Mouse (Mus musculus) heart, postnatal 14 days (tissue): ENCODE results near the gene Gm9945. TPM values are rescaled to one million over a fixed set of nuclear protein-coding genes. Genes with fewer than 3 reads are reported as not detected.

Source experiments
- DNase-seq, 2 experiments: peaks; one replicate each; pipeline ENCODE4 v3.0.0; 2021 to 2022
- intact Hi-C: fragments of 180-260 bp; cut with DNase I; formaldehyde crosslinking; loops from one replicate; pipeline ENCODE4 v1.15.1; 2025
- total RNA-seq, 2 experiments: library from RNA; stranded (reverse); gene quantifications; 2 replicates each; pipeline ENCODE4 v1.2.3; 2021

The Gm9945 gene
- total RNA-seq, 2 experiments from 2014 or later = not detected

DNA sequence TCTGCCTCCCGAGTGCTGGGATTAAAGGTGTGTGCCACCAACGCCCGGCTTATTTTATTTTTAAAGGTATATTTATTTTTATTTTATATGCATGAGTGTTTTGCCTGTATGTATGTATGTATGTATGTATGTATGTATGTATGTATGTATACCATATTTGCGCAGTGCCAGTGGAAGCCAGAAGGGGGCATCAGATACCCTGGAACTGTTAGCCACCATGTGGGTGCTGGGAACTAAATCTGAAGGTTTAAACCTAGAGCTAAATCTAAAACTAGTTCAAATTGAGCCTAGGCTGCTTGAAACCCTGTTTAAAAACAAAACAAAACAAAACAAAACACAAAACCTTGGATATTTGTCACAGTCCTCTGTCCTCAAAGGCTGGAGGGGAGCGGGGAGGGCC, 9.0 kb downstream of the Gm9945 start:
- intact Hi-C loops = no loop called here
- no peak for DNase-seq

- DNase-seq = no peak
- intact Hi-C loops = no loop called here
Measured at GRCm38 (mm10) chr11:53489421-53489820, 9.5 kb downstream of the Gm9945 start.

DNA sequence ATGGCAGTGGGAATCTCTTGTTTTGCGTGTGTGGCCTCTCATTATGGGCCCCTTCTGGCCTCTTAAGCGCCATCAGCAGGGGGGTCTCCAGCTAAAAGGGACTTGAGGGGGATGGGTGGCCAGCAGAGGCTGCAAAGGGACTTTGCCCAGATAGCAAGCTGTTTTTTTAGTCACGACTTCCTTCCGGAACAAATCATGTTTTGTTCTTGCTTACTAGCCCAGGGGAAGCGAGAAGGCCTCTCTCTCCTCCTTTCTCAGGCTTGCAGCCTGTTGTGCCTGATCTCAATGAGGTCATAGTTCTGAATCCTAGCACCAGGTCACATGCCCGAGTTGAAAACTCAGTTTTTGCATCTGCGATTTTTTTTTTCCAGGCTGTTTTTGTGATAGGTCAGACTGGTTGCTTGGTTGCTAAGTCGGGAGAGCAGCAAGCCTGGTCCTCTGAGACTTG, 12.0 kb downstream of the Gm9945 start:
- intact Hi-C loops = no loop called here
- peak in 1 of 2 experiments; percentile 39 for DNase-seq

GRCm38 (mm10) chr11:53493243-53493955, 13.4 kb downstream of the Gm9945 start:
- DNase-seq = no peak
- intact Hi-C loops = no loop called here

GRCm38 (mm10) chr11:53495417-53495816, 15.5 kb downstream of the Gm9945 start:
- intact Hi-C loops = no loop called here
- no peak for DNase-seq

GRCm38 (mm10) chr11:53496946-53497345, 17.0 kb downstream of the Gm9945 start:
- DNase-seq = no peak
- intact Hi-C loops = no loop called here

DNA sequence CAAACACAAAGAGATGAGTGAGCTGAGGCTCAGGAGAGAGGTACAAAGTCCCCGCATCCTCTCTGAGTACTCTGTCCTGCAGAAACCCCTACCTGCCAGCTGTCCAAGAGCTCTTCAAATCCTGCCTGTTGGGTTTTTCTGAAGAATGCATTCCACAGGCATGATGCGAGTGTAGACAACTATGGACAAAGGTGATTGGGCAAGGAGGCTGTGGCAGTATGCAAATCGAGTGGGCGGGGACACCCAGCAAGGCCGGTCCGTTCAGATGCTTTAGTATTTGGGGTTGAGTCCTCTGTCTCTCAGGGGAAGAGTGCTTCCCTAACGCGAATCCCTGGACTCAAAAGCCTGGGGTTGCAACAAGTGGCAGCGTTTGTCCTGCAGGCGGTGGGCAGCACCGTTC, 20.6 kb downstream of the Gm9945 start:
- no peak for DNase-seq
- intact Hi-C loops = no loop called here

- intact Hi-C loops = no loop called here
- DNase-seq = no peak
Measured at GRCm38 (mm10) chr11:53502039-53502765, 22.2 kb downstream of the Gm9945 start.

GRCm38 (mm10) chr11:53503738-53504137, 23.8 kb downstream of the Gm9945 start:
- intact Hi-C loops = no loop called here
- DNase-seq = no peak

DNA sequence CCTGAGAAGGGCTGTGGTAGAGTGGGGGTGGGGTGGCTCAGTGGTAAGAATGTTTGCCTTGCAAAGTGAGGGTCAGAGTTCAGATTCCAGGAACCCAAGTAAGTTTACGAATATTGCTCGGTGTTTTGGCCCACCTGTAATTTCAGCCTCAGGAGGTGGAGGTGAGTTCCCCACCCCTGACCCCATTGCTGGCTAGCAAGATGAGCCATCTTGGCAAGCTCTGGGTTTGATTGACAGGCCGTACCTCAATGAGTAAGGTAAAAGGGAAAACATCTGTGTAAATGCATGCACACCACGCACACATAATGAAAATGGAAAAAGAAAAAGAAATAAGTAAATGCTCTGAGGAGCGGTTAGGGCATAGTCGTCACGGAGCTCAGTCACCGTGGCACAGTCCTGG, 24.4 kb downstream of the Gm9945 start:
- no peak for DNase-seq
- intact Hi-C loops = no loop called here

GRCm38 (mm10) chr11:53505026-53505663, 25.2 kb downstream of the Gm9945 start:
- intact Hi-C loops = no loop called here
- no peak for DNase-seq

- intact Hi-C loops = no loop called here
- DNase-seq = peak; percentile 51 to 59
Measured at GRCm38 (mm10) chr11:53507098-53507805, 27.3 kb downstream of the Gm9945 start.

GRCm38 (mm10) chr11:53508152-53508551, 28.2 kb downstream of the Gm9945 start:
- peak; percentile 75 to 76 for DNase-seq
- intact Hi-C loops = loop anchor here (2.0 kb wide), 1 partner anchor 37 kb away; the partner anchor contains the start of gene Gm9837

- intact Hi-C loops = loop anchor here (2.0 kb wide), 1 partner anchor 38 kb away; the partner anchor contains the start of gene Gm9837
- peak in 1 of 2 experiments; percentile 30 for DNase-seq
Measured at GRCm38 (mm10) chr11:53508591-53508990, 28.6 kb downstream of the Gm9945 start.

DNA sequence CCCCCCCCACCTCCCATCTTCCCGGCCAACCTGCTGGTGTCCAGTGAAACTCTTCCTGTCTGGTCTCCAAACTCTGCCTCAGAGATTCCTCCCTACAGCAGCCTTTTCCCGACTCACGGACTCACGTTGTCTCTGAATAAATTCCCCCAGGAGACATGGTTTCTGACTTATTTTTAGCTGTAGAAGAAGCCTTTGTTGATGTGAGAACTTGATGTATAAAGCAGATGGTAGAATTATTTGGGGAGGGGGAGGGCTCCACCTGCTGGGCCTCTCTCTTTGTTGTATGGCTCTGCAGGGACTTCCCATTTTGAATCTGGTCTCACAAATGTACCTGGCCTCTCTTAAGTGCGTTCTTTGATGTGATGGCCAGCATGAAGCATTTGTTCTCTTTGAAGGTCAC, 30.4 kb downstream of the Gm9945 start:
- intact Hi-C loops = no loop called here
- DNase-seq = no peak

DNA sequence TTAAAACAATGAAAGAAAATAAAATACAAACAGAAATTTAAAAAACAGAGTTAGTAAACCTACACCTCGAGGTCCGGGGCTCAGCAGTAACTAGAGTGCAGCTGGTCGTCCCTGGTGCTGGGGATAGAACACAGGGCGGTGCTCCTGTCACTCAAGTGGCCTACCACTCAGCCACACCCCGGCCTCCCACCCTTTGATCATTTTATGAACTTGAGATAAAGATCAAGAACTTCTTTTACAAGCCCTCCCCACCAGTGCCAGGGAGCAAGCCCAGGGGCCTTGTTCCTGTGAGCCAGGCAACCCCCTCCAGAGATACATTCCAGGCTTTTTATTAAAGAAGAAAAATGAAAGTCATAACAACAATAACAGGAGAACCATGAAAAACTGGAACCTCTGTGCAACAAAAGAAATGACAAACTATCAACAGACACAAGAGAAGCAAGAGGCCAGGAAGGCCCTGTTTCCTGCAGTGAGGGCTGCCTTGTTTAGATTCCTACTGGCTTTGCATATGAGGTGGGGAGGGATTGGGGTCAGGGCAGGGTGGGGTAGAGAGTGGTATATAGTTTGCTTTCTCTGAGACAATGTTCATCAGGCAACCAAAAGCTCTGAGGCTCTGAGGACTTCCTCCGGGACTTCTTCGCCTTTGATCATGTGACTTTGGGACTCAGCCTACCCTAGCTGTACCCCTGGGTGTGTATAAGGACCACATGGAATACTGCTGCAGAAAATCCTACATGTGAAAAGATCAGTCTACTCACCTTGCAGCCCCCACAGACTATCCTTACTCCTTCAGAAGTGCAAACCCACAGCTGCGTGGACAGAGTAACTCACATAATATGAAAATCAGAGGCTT, 37.0 kb downstream of the Gm9945 start:
- intact Hi-C loops = no loop called here
- DNase-seq = no peak

- intact Hi-C loops = no loop called here
- DNase-seq = no peak
Measured at GRCm38 (mm10) chr11:53518759-53519158, 38.8 kb downstream of the Gm9945 start.

- intact Hi-C loops = no loop called here
Measured at GRCm38 (mm10) chr11:53519207-53520121, 39.5 kb downstream of the Gm9945 start, which contains the start of gene Sept8. Gene Sept8 (plus strand): TSS chr11:53519257.

More at GRCm38 (mm10) chr11:53519207-53520121, 39.5 kb downstream of the Gm9945 start, which contains the start of gene Sept8:
- peak; percentile 77 to 83 for DNase-seq
